Mouse (Mus musculus) MEL (cell line): ENCODE measurements around the gene Sphk2.
A peak's percentile ranks its signal among the peaks of the same experiment; 100 is the strongest.

Source experiments
- BHLHE40 ChIP-seq: IDR thresholded peaks from 2 replicates; pipeline ENCODE4 v1.6.1; 2012; ENCODE audit warnings: low read depth, mild to moderate bottlenecking, inconsistent platforms, low read length, improper control_type of control experiment, borderline replicate concordance
- CTCF ChIP-seq, 3 experiments: IDR thresholded peaks in 2 of 3; conservative IDR thresholded peaks in 1 of 3; 2 replicates each; pipeline ENCODE4 v1.5.1; 2011 to 2012; ENCODE audit warnings: low read length in 3 of 3, low read depth in 2 of 3, mild to moderate bottlenecking in 2 of 3, improper control_type of control experiment in 1 of 3, inconsistent platforms in 1 of 3, mixed read lengths in 1 of 3, moderate library complexity in 1 of 3; ENCODE audit not compliant: control insufficient read depth in 1 of 3, insufficient read depth in 1 of 3, poor library complexity in 1 of 3, severe bottlenecking in 1 of 3
- EP300 ChIP-seq, 2 experiments: IDR thresholded peaks; 2 replicates each; pipeline ENCODE4 v1.6.1; 2011; ENCODE audit warnings: improper control_type of control experiment in 2 of 2, low read length in 2 of 2, low read depth in 1 of 2, mild to moderate bottlenecking in 1 of 2
- KAT2A ChIP-seq: conservative IDR thresholded peaks from 2 replicates; pipeline ENCODE4 v1.6.1; 2012; ENCODE audit warnings: low read depth, low read length, improper control_type of control experiment, inconsistent platforms
- MAFK ChIP-seq: IDR thresholded peaks from 2 replicates; pipeline ENCODE4 v1.6.1; 2011; ENCODE audit warnings: low read depth, mild to moderate bottlenecking, low read length, improper control_type of control experiment, borderline replicate concordance
- MEF2A ChIP-seq: IDR thresholded peaks from 2 replicates; pipeline ENCODE4 v1.6.1; 2014; ENCODE audit warnings: low read depth, mild to moderate bottlenecking, inconsistent platforms, low read length, improper control_type of control experiment; ENCODE audit not compliant: poor library complexity, insufficient replicate concordance, severe bottlenecking; ENCODE audit errors: extremely low read depth
- MYC ChIP-seq: IDR thresholded peaks from 2 replicates; pipeline ENCODE4 v1.6.1; 2011; ENCODE audit warnings: low read depth, mild to moderate bottlenecking, low read length, improper control_type of control experiment, moderate library complexity
- POLR2A ChIP-seq, 2 experiments: IDR thresholded peaks; 2 replicates each; pipeline ENCODE4 v1.6.1; 2011 to 2012; ENCODE audit warnings: low read length in 2 of 2, mild to moderate bottlenecking in 2 of 2, control low read depth in 1 of 2, improper control_type of control experiment in 1 of 2, low read depth in 1 of 2, moderate library complexity in 1 of 2; ENCODE audit not compliant: control insufficient read depth in 1 of 2, insufficient read depth in 1 of 2, poor library complexity in 1 of 2
- SIN3A ChIP-seq: IDR thresholded peaks from 2 replicates; pipeline ENCODE4 v1.6.1; 2012; ENCODE audit warnings: low read length, improper control_type of control experiment, inconsistent platforms
- TAL1 ChIP-seq: IDR thresholded peaks from 2 replicates; pipeline ENCODE4 v1.6.1; 2012; ENCODE audit warnings: mild to moderate bottlenecking, inconsistent platforms, low read length, moderate library complexity, mixed read lengths
- USF1 ChIP-seq: IDR thresholded peaks from 2 replicates; pipeline ENCODE4 v1.6.1; 2014; ENCODE audit warnings: low read depth, mild to moderate bottlenecking, inconsistent platforms, low read length, improper control_type of control experiment, moderate library complexity
- ZC3H11A ChIP-seq: IDR thresholded peaks from 2 replicates; pipeline ENCODE4 v1.6.1; 2012; ENCODE audit warnings: low read depth, mild to moderate bottlenecking, inconsistent platforms, low read length, improper control_type of control experiment

GRCm38 (mm10) chr7:45716952-45717917, 567 bp downstream of the Sphk2 start:
- TF ChIP-seq EP300 (IDR thresholded peaks at IDR 0.05; ENCODE audit: low read depth in 1 of 2, low read length in 2 of 2) = no peak
- peak in 1 of 2 experiments; percentile 39; a peak in 1 of 4 replicates for TF ChIP-seq POLR2A (IDR thresholded peaks at IDR 0.05; ENCODE audit: control insufficient read depth in 1 of 2, insufficient read depth in 1 of 2, low read depth in 1 of 2, low read length in 2 of 2, poor library complexity in 1 of 2)
- no peak for TF ChIP-seq CTCF (IDR thresholded peaks at IDR 0.05 in 2 of 3, conservative IDR thresholded peaks at IDR 0.05 in 1 of 3; ENCODE audit: control insufficient read depth in 1 of 3, insufficient read depth in 1 of 3, low read depth in 2 of 3, low read length in 3 of 3, poor library complexity in 1 of 3, severe bottlenecking in 1 of 3)
- no peak for TF ChIP-seq KAT2A
- TF ChIP-seq ZC3H11A = no peak
- TF ChIP-seq SIN3A = no peak
- TF ChIP-seq MYC = no peak
- TF ChIP-seq BHLHE40 = no peak
- no peak for TF ChIP-seq MAFK
- no peak for TF ChIP-seq MEF2A
- no peak for TF ChIP-seq USF1
- no peak for TF ChIP-seq TAL1
